Mouse (Mus musculus) brain, embryonic 14.5 days (tissue): ENCODE data around the gene Kcnq5.

Experiments
- CTCF ChIP-seq: fragments of 200-500 bp; IDR thresholded peaks from 2 replicates; pipeline ENCODE4 v1.5.1; 2012; ENCODE audit warnings: inconsistent platforms, mild to moderate bottlenecking, moderate library complexity, borderline replicate concordance; ENCODE audit not compliant: insufficient read depth, insufficient read length; ENCODE audit errors: extremely low read depth
- POLR2A ChIP-seq: fragments of 200-500 bp; IDR thresholded peaks from 2 replicates; pipeline ENCODE4 v1.6.1; 2012; ENCODE audit warnings: mild to moderate bottlenecking, inconsistent platforms, borderline replicate concordance; ENCODE audit not compliant: poor library complexity, insufficient read depth, insufficient read length, severe bottlenecking; ENCODE audit errors: extremely low read depth

DNA sequence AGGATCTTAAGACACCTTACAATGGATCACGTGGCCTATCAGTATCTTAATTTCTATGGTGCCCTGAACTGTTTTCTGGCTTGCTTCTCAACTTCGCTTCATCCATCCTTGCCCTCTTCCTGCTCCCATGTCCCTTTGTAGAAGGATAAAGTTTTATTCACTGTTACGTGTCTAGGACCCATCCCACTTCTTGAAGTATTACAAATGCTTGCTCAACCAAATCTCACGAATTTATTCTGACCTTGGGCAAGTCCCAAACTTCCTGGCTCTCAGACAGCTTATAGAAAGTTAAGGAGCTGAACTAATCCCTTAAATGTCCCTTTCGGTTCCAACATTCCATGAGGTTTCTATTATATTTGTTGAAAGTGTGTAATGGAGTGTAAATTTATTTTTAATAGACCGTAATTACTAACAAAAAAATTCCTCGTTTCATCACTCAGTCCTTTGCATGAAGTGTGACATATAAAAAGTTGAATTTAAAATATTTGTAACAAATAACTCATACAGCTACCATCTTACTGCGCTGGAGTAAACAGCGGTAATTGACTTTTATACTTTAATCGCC, 141.6 kb downstream of the Kcnq5 start:
- TF ChIP-seq CTCF (no peak), POLR2A (no peak)
